Mouse (Mus musculus) stomach, embryonic 14.5 days (tissue): Measurements from ENCODE around the gene Mrpl53. TPM values are rescaled to one million over a fixed set of nuclear protein-coding genes. Genes with fewer than 3 reads are reported as not detected.

ENCODE experiments used
- ATAC-seq: fragments of 200-750 bp; cut with Nextera tagmentation; 2 replicates; pipeline ENCODE4 v1.8.0; 2017; ENCODE audit warnings: low read depth, moderate TSS enrichment; ENCODE audit not compliant: insufficient number of reproducible peaks, insufficient read depth, low FRiP score
- H3K27ac ChIP-seq: fragments of 300-500 bp; sonication (generic); 2 replicates; pipeline ENCODE4 v1.5.1; 2014; ENCODE audit warnings: mild to moderate bottlenecking, low read length, moderate library complexity, mixed read lengths
- H3K27me3 ChIP-seq: fragments of 300-500 bp; sonication (generic); 2 replicates; pipeline ENCODE4 v1.6.1; 2014; ENCODE audit warnings: low read length, control low read depth, mixed read lengths; ENCODE audit not compliant: control insufficient read depth, insufficient read depth
- H3K36me3 ChIP-seq: fragments of 300-500 bp; sonication (generic); 2 replicates; pipeline ENCODE4 v1.6.1; 2014; ENCODE audit warnings: mild to moderate bottlenecking, control low read depth, low read length, moderate library complexity, mixed read lengths; ENCODE audit not compliant: control insufficient read depth, insufficient read depth
- H3K4me1 ChIP-seq: fragments of 300-500 bp; sonication (generic); 2 replicates; pipeline ENCODE4 v1.6.1; 2014; ENCODE audit warnings: low read length, control low read depth, mixed read lengths; ENCODE audit not compliant: control insufficient read depth, insufficient read depth
- H3K4me2 ChIP-seq: fragments of 300-500 bp; sonication (generic); replicated peaks from 2 replicates; pipeline ENCODE4 v1.6.1; 2014; ENCODE audit warnings: low read depth, low read length, control low read depth
- H3K4me3 ChIP-seq: fragments of 300-500 bp; sonication (generic); 2 replicates; pipeline ENCODE4 v1.5.1; 2014; ENCODE audit warnings: low read depth, low read length, control low read depth
- H3K9ac ChIP-seq: fragments of 300-500 bp; sonication (generic); replicated peaks from 2 replicates; pipeline ENCODE4 v1.6.1; 2014; ENCODE audit warnings: low read depth, mild to moderate bottlenecking, control low read depth, low read length, moderate library complexity, mixed read lengths
- H3K9me3 ChIP-seq: fragments of 300-500 bp; sonication (generic); 2 replicates; pipeline ENCODE4 v1.6.1; 2016; ENCODE audit warnings: low read depth, low read length, control low read depth; ENCODE audit not compliant: control insufficient read depth
- WGBS: fragments of 180-500 bp; shearing (Covaris S2); extraction: QIAGEN DNeasy Blood & Tissue Kit; methylation state at CpG from one replicate; pipeline ENCODE4 v1.1.7; 2014; 5-methylcytosine and 5-hydroxymethylcytosine counted together
- polyA plus RNA-seq: library from polyadenylated mRNA; unstranded; fragments of >200 nt; fragmentation: Nextera tagmentation; extraction: Ambion mirVana; gene quantifications from 2 replicates; pipeline ENCODE4 v1.2.1, GENCODE M21; 2014

Mrpl53 gene
- polyA plus RNA-seq, 1 experiment from 2014 or later, result 129 TPM

GRCm38 (mm10) chr6:83070311-83071219 lies 38.3 kb upstream of the Mrpl53 start:
- H3K4me3 ChIP-seq, result peak overlapping the region; percentile 26
- H3K9me3 ChIP-seq, result no peaks in the 10 kb centered on the region
- under 1% methylated on average over 58 of the region's 58 CpGs for WGBS
- peaks cover 81% of the 10 kb centered on the region for H3K27me3 ChIP-seq
- H3K9ac ChIP-seq, result no peak overlapping the region
- peaks cover 5% of the 10 kb centered on the region; the same call in 1 of the 2 replicates for H3K4me1 ChIP-seq
- H3K36me3 ChIP-seq, result no peaks in the 10 kb centered on the region
- peak overlapping the region; percentile 3; the same call in 1 of the 2 replicates for H3K27ac ChIP-seq
- peak; percentile 38; the same call in 1 of the 2 replicates for ATAC-seq
- H3K4me2 ChIP-seq, result 0 out of 2 replicates have a peak overlapping the region, but pooled peaks have one; percentile 7

DNA sequence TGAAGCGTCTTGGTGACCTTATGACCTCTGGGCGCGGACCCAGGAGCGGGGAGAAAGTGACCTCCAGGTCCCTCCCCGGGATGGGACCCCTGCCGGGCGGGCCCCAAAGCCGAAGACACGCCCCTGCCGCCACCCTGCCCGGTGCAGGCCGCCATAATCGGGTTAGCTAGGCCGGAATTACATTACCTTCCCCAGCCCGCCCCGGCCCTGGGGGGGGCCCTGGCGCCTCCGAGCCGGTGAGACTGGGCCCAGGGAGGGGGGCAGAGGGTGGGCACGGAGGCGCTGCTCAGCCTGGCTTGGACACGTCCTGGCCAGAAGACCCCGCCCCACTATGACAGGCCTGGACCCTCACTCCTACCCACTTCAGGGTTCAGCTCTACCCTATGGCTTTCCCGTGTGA lies 37.6 kb upstream of the Mrpl53 start:
- WGBS, result 1% methylated on average over 24 of the region's 24 CpGs
- Histone ChIP-seq H3K4me1 (peaks cover 5% of the 10 kb centered on the region; the same call in 1 of the 2 replicates), H3K4me3 (peak overlapping the region; percentile 8; the same call in 1 of the 2 replicates), H3K9ac (no peak overlapping the region), H3K27me3 (peaks cover 79% of the 10 kb centered on the region), H3K4me2 (0 out of 2 replicates have a peak overlapping the region, but pooled peaks have one; percentile 7), H3K27ac (no peak overlapping the region), H3K9me3 (no peaks in the 10 kb centered on the region), H3K36me3 (no peaks in the 10 kb centered on the region)
- peak; percentile 50 for ATAC-seq

- Histone ChIP-seq H3K4me1 (peaks cover 10% of the 10 kb centered on the region; the same call in 1 of the 2 replicates), H3K36me3 (no peaks in the 10 kb centered on the region; the same call in 1 of the 2 replicates), H3K27me3 (peaks cover 47% of the 10 kb centered on the region), H3K4me3 (no peak overlapping the region), H3K9me3 (no peaks in the 10 kb centered on the region), H3K27ac (no peak overlapping the region), H3K9ac (no peak overlapping the region), H3K4me2 (no peak overlapping the region)
- 20% methylated on average over 2 of the region's 2 CpGs for WGBS
- ATAC-seq, result no peak
Measured at GRCm38 (mm10) chr6:83074979-83075378, 33.9 kb upstream of the Mrpl53 start.

DNA sequence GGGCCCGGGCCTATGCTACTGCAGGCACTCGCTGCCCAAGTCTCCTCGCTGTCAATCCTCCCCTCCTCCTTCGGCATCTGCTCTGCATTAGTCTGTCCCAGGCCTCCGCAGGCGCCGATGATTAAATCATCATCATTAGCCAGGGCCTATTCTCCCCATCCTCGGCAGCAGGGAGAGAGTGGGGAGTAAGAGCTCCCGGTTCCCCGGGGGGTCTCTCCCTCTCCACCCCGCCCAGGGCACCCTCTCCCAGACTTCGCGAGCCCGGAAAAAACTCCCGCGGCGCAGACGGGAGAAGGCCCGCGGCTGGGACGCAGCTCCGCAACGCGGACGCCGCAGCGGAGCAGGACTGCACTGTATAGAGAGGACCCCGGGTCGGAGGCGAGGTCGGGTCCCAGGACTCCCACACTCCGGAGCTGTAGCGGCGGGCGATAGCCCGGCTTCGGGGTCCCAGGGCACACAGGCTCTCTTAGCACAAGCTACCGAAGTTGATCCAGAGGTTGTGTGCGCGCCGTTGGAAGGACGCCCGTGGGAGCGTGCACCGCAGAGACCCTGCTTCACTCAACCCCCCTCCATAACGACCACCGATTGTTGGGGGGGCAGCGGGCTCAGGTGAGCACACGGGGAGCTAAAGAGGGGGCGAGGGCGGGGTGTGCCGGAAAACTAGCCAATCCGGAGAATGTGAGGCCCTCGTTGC lies 31.1 kb upstream of the Mrpl53 start, which contains the start of gene Pcgf1:
Pcgf1 (plus strand) TSS at position 240 of the 694 bp plus-strand sequence.
- Histone ChIP-seq H3K36me3 (peaks cover 5% of the 10 kb centered on the region; the same call in 1 of the 2 replicates), H3K4me3 (peak within 1 kb of the TSS; percentile 71), H3K4me2 (peak within 1 kb of the TSS; percentile 96), H3K9ac (peak within 1 kb of the TSS; percentile 63), H3K27ac (peak within 1 kb of the TSS; percentile 77), H3K4me1 (peaks cover 5% of the 10 kb centered on the region; the same call in 1 of the 2 replicates), H3K27me3 (peaks cover 27% of the 10 kb centered on the region), H3K9me3 (no peaks in the 10 kb centered on the region)
- WGBS, result 0% methylated on average over 54 of the region's 54 CpGs
- ATAC-seq, result peak; percentile 49

GRCm38 (mm10) chr6:83078324-83078858 lies 30.4 kb upstream of the Mrpl53 start:
- Histone ChIP-seq H3K36me3 (peaks cover 5% of the 10 kb centered on the region; the same call in 1 of the 2 replicates), H3K27ac (peak overlapping the region; percentile 77), H3K9me3 (no peaks in the 10 kb centered on the region), H3K4me3 (peak overlapping the region; percentile 71), H3K4me1 (peaks cover 5% of the 10 kb centered on the region; the same call in 1 of the 2 replicates), H3K9ac (peak overlapping the region; percentile 51), H3K4me2 (peak overlapping the region; percentile 78), H3K27me3 (peaks cover 27% of the 10 kb centered on the region)
- WGBS, result under 1% methylated on average over 41 of the region's 46 CpGs
- peak; percentile 92 for ATAC-seq

DNA sequence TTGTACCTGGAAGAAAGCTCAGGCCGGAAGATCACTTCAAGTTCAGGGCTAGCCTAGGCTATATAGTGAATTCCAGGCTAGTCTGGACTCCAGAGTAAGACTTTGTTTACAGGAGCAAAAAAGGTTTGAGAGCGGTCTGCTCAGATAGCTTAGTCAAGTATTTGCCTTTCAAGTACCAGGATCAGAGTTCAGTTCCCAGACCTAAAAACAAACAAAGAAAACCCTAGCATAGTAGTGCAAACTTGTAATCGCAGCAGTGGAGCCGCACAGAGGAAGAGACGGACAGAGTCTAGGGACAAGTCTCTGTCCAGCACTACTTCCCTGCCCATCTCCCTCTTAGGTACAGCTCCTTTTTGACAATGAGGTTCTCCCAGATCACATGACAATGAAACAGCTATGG lies 28.6 kb upstream of the Mrpl53 start:
- Histone ChIP-seq H3K4me2 (no peak overlapping the region), H3K27ac (no peak overlapping the region), H3K4me1 (peaks cover 5% of the 10 kb centered on the region; the same call in 1 of the 2 replicates), H3K9me3 (no peaks in the 10 kb centered on the region), H3K4me3 (no peak overlapping the region), H3K27me3 (peaks cover 27% of the 10 kb centered on the region), H3K9ac (no peak overlapping the region), H3K36me3 (peaks cover 5% of the 10 kb centered on the region; the same call in 1 of the 2 replicates)
- 92% methylated on average over 5 of the region's 5 CpGs for WGBS
- ATAC-seq, result no peak

GRCm38 (mm10) chr6:83083497-83083896 lies 25.3 kb upstream of the Mrpl53 start:
- Histone ChIP-seq H3K9ac (no peak overlapping the region), H3K4me1 (0 out of 2 replicates have a peak, but pooled peaks cover 7% of the 10 kb centered on the region), H3K4me3 (no peak overlapping the region), H3K36me3 (peaks cover 5% of the 10 kb centered on the region; the same call in 1 of the 2 replicates), H3K27ac (no peak overlapping the region), H3K9me3 (no peaks in the 10 kb centered on the region), H3K27me3 (peaks cover 45% of the 10 kb centered on the region), H3K4me2 (no peak overlapping the region)
- no peak for ATAC-seq
- WGBS, result 16% methylated on average over 5 of the region's 5 CpGs

- ATAC-seq, result no peak
Measured at GRCm38 (mm10) chr6:83084477-83084876, 24.4 kb upstream of the Mrpl53 start.

More at GRCm38 (mm10) chr6:83084477-83084876, 24.4 kb upstream of the Mrpl53 start:
- no peak overlapping the region for H3K4me2 ChIP-seq
- H3K4me3 ChIP-seq, result no peak overlapping the region
- WGBS, result 10% methylated on average over 6 of the region's 6 CpGs
- peaks cover 52% of the 10 kb centered on the region for H3K27me3 ChIP-seq
- peaks cover 5% of the 10 kb centered on the region; the same call in 1 of the 2 replicates for H3K36me3 ChIP-seq
- no peaks in the 10 kb centered on the region for H3K9me3 ChIP-seq
- no peak overlapping the region for H3K9ac ChIP-seq
- H3K27ac ChIP-seq, result no peak overlapping the region
- H3K4me1 ChIP-seq, result 0 out of 2 replicates have a peak, but pooled peaks cover 4% of the 10 kb centered on the region
